Mouse (Mus musculus) testis, postnatal 10 days (tissue): ENCODE measurements around the gene Tas2r129.
"Not testable (repeated sequence)": the region's sequence is repeated elsewhere in the genome, so short reads cannot be mapped to it uniquely, and the experiment has no call there.

Experiments used
- DNase-seq: peaks from one replicate; pipeline ENCODE4 v3.0.0; 2021; ENCODE audit warnings: low spot score

Tas2r129 gene

DNA sequence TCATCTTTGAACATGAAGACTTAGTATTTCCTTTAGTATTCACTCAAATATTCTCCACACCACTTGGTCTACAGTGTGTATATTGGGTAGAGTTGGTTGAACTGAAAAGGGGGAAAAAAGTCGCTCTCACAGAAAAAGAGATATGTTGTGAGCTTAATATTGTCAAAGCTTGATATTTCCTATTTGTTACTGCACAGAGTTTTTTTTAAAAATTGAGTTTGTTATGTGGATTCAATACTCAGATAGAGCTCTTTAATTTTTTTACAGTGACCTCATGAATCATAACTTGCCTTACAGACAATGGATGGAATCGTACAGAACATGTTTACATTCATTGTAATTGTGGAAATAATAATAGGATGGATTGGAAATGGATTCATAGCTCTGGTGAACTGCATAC is at the start of gene Tas2r129:
Gene Tas2r129 (plus strand): TSS at position 301 of the 400 bp plus-strand sequence.
- no peak for DNase-seq

- no peak for DNase-seq
Observed at GRCm38 (mm10) chr6:132909351-132909750, 41.6 kb upstream of the Tas2r129 start, which contains the start of gene Tas2r125. Tas2r125 (plus strand) TSS chr6:132909651.

GRCm38 (mm10) chr6:132941376-132941775 is 9.5 kb upstream of the Tas2r129 start:
- not testable (repeated sequence) for DNase-seq

- DNase-seq: no peak
Observed at GRCm38 (mm10) chr6:132957819-132958218, 6.9 kb downstream of the Tas2r129 start, which contains the start of gene Tas2r131. Tas2r131 (minus strand) TSS chr6:132957919.

DNA sequence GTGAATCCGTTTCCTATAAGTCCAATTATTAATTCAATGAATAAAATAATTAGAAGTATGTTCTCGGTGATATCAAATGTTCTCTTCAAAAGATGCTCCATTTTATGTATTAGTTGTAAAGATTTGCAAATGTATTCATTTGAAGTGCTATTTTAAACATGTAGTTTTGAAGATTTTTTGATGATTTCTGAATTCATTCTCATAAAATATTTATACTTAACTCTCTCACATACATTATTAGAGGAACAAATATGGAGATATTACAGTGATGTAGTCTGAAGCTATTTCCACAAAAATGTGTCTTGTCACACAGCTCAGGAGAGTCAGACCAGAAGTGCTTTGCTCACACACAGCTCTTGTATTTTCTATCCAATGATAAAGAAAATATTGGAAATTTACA is 30.0 kb downstream of the Tas2r129 start, which contains the start of gene Tas2r109:
Gene Tas2r109 (minus strand): TSS at position 101 of the 400 bp plus-strand sequence.
- DNase-seq: no peak
